Mouse (Mus musculus) spleen, adult 2 months (tissue): ENCODE results near the gene Slc43a1. TPM values are rescaled to one million over a fixed set of nuclear protein-coding genes. Genes with fewer than 3 reads are reported as not detected.
"Not testable (repeated sequence)": the region's sequence is repeated elsewhere in the genome, so short reads cannot be mapped to it uniquely, and the experiment has no call there.

Source experiments
- DNase-seq, 2 experiments: peaks; one replicate each; pipeline versions ENCODE4 v3.0.0 to v3.0.0-alpha.2; 2012 to 2021; ENCODE audit warnings: low spot score in 2 of 2, low read depth in 1 of 2
- H3K27ac ChIP-seq: fragments of 200-500 bp; 2 replicates; pipeline ENCODE4 v1.5.1; 2012; ENCODE audit warnings: low read length, inconsistent platforms; ENCODE audit not compliant: insufficient read depth
- H3K27me3 ChIP-seq: fragments of 200-500 bp; 2 replicates; pipeline ENCODE4 v1.6.1; 2012; ENCODE audit warnings: mild to moderate bottlenecking, moderate library complexity, low read length, inconsistent platforms; ENCODE audit not compliant: control insufficient read depth, insufficient read depth
- H3K36me3 ChIP-seq: fragments of 200-500 bp; 2 replicates; pipeline ENCODE4 v1.6.1; 2012; ENCODE audit warnings: mild to moderate bottlenecking, low read length, inconsistent platforms; ENCODE audit not compliant: control insufficient read depth, insufficient read depth
- H3K4me1 ChIP-seq: fragments of 200-500 bp; 2 replicates; pipeline ENCODE4 v1.6.1; 2011; ENCODE audit warnings: inconsistent platforms; ENCODE audit not compliant: control insufficient read depth, insufficient read depth, insufficient read length
- H3K4me3 ChIP-seq: fragments of 200-500 bp; 2 replicates; pipeline ENCODE4 v1.5.1; 2011; ENCODE audit warnings: mild to moderate bottlenecking, inconsistent platforms; ENCODE audit not compliant: insufficient read depth, insufficient read length; ENCODE audit errors: extremely low read depth
- CTCF ChIP-seq: fragments of 200-500 bp; IDR thresholded peaks from 2 replicates; pipeline ENCODE4 v1.5.1; 2011; ENCODE audit warnings: mild to moderate bottlenecking, inconsistent platforms; ENCODE audit not compliant: insufficient read depth, insufficient read length, insufficient replicate concordance; ENCODE audit errors: extremely low read depth
- POLR2A ChIP-seq: fragments of 200-500 bp; IDR thresholded peaks from 2 replicates; pipeline ENCODE4 v1.6.1; 2011; ENCODE audit warnings: low read depth, low read length, inconsistent platforms
- WGBS: fragments of 180-500 bp; shearing (Covaris S2); methylation state at CpG from one replicate; pipeline ENCODE4 v1.1.7; 2018; 5-methylcytosine and 5-hydroxymethylcytosine counted together
- polyA plus RNA-seq: library from polyadenylated mRNA; depleted of rRNA; stranded (reverse); fragments of >200 nt; gene quantifications from 2 replicates; pipeline ENCODE4 v1.2.3, GENCODE M21; 2012

The Slc43a1 gene
- polyA plus RNA-seq, 1 experiment = 70.0 TPM

- H3K27ac ChIP-seq = peak overlapping the region; percentile 58; the same call in 1 of the 2 replicates
- H3K27me3 ChIP-seq = no peaks in the 10 kb centered on the region
- H3K4me1 ChIP-seq = no peaks in the 10 kb centered on the region; the same call in 1 of the 2 replicates
- H3K36me3 ChIP-seq = no peaks in the 10 kb centered on the region; the same call in 1 of the 2 replicates
- H3K4me3 ChIP-seq = peak overlapping the region; percentile 78
- WGBS = under 1% methylated on average over 16 of the region's 16 CpGs
- TF ChIP-seq POLR2A = no peak
- peak; percentile 12; the same call in 1 of the 2 replicates for TF ChIP-seq CTCF
- peak; percentile 54 to 59 for DNase-seq
Measured at GRCm38 (mm10) chr2:84799041-84799561, 39.5 kb upstream of the Slc43a1 start.

GRCm38 (mm10) chr2:84800304-84800703 is 38.3 kb upstream of the Slc43a1 start:
- 49% methylated on average over 4 of the region's 4 CpGs for WGBS
- DNase-seq = no peak
- Histone ChIP-seq H3K27me3 (no peaks in the 10 kb centered on the region), H3K4me3 (no peak overlapping the region), H3K27ac (no peak overlapping the region), H3K36me3 (no peaks in the 10 kb centered on the region; the same call in 1 of the 2 replicates), H3K4me1 (no peaks in the 10 kb centered on the region; the same call in 1 of the 2 replicates)
- TF ChIP-seq CTCF = no peak
- no peak for TF ChIP-seq POLR2A

GRCm38 (mm10) chr2:84801223-84801622 is 37.4 kb upstream of the Slc43a1 start:
- H3K27me3 ChIP-seq, H3K4me3 ChIP-seq, H3K36me3 ChIP-seq, DNase-seq, H3K4me1 ChIP-seq, H3K27ac ChIP-seq: not testable (repeated sequence)
- WGBS = 95% methylated on average over 5 of the region's 5 CpGs

GRCm38 (mm10) chr2:84803963-84804362 is 34.7 kb upstream of the Slc43a1 start:
- Histone ChIP-seq H3K36me3 (no peaks in the 10 kb centered on the region; the same call in 1 of the 2 replicates), H3K27me3 (no peaks in the 10 kb centered on the region), H3K4me1 (no peaks in the 10 kb centered on the region; the same call in 1 of the 2 replicates), H3K27ac (no peak overlapping the region), H3K4me3 (no peak overlapping the region)
- no peak for DNase-seq
- TF ChIP-seq POLR2A (no peak), CTCF (no peak)
- WGBS = 95% methylated on average over 7 of the region's 7 CpGs

DNA sequence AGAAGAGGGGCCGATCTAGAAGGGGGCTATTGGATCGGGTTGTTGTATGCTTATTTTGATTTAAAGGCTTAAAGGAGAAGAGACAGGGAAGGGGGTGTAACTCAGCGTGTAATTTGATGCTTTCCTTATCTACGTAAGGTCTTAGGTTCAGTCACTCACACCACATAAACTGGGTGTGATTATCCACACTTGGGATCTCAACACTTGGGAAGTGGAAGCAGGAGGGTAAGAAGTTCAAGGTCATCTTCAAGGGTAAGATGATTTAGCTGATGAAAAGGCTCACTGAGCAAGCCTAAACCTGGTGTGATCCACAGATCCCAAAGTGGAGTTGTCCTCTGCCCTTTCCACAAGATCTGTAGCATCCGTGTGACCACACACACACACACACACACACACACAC is 32.1 kb upstream of the Slc43a1 start:
- TF ChIP-seq POLR2A = no peak
- no peak for TF ChIP-seq CTCF
- no peaks in the 10 kb centered on the region for H3K27me3 ChIP-seq
- no peaks in the 10 kb centered on the region; the same call in 1 of the 2 replicates for H3K4me1 ChIP-seq
- no peak for DNase-seq
- no peak overlapping the region for H3K4me3 ChIP-seq
- 93% methylated on average over 5 of the region's 5 CpGs for WGBS
- no peak overlapping the region for H3K27ac ChIP-seq
- H3K36me3 ChIP-seq = no peaks in the 10 kb centered on the region; the same call in 1 of the 2 replicates

- no peaks in the 10 kb centered on the region; the same call in 1 of the 2 replicates for H3K4me1 ChIP-seq
- H3K4me3 ChIP-seq = no peak overlapping the region
- H3K27ac ChIP-seq = no peak overlapping the region
- DNase-seq = no peak
- no peaks in the 10 kb centered on the region for H3K36me3 ChIP-seq
- TF ChIP-seq CTCF (no peak), POLR2A (no peak)
- no peaks in the 10 kb centered on the region for H3K27me3 ChIP-seq
Measured at GRCm38 (mm10) chr2:84809330-84809729, 29.3 kb upstream of the Slc43a1 start.

- H3K36me3 ChIP-seq = no peaks in the 10 kb centered on the region
- no peaks in the 10 kb centered on the region for H3K27me3 ChIP-seq
- no peaks in the 10 kb centered on the region; the same call in 1 of the 2 replicates for H3K4me1 ChIP-seq
- no peak overlapping the region for H3K4me3 ChIP-seq
- no peak for TF ChIP-seq POLR2A
- TF ChIP-seq CTCF = no peak
- DNase-seq = no peak
- WGBS = 89% methylated on average over 6 of the region's 6 CpGs
- no peak overlapping the region for H3K27ac ChIP-seq
Measured at GRCm38 (mm10) chr2:84810526-84810885, 28.1 kb upstream of the Slc43a1 start.
